Mouse (Mus musculus): ENCODE data around the gene Alpl. TPM values are rescaled to one million over a fixed set of nuclear protein-coding genes. Genes with fewer than 3 reads are reported as not detected.

Gene Alpl
- 1 to 10 TPM; 6.2 to 7.4 TPM for total RNA-seq (2021)

DNA sequence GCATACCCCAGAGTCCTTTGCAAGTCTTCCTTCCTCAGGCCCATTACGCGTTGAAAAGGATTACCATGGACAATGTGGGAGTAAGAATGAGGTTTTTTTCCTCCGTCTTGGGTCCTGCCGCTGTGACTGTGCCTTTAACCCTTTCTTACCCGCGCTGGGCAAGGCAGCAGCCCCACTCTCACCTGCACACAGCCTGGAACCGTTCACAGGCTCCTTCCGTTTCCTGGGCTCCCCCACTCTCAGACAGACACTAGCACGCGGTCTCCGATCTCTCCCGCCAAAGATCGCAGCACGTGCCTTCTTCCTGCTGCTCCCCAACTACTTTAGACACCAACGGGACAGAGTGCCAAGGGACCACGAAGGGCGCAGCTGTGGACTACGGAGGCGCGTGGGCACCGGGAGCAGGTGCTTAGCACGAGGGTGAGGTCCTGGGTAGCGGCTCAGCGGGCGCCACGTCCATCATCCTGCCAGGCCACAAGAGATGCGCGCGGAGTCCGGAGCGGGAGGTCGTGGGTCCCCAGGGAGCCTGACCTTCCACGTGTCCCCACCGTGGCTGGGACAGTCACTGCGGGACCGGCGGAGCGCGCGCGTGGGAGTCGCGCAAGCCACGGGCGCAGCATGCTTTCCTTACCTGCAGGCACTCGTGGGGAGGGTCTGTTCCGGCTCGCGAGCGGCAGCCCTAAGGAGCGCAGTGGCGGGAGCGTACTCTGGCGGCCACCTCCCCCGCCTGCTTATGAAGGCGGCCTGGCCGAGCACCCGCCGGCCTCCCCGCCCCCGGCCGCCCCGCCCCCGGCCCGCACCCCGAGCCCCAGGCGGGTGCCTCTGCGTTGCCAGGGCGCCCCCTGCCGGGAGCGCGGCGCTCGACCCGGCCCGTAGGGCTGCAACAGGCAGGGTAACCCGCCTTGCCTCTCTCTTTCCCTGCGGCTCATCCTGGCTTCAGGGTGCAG lies at the start of gene Alpl:
Alpl (minus strand) TSS at position 774 of the 947 bp plus-strand sequence.
- peak; percentile 34 to 40 for DNase-seq (ENCODE audit: low spot score in 2 of 2)
- intact Hi-C loops (cut with DNase I): loop anchor here (2.0 to 5.0 kb wide), 2 partner anchors 36 to 63 kb away; no protein-coding TSS in a partner anchor

DNA sequence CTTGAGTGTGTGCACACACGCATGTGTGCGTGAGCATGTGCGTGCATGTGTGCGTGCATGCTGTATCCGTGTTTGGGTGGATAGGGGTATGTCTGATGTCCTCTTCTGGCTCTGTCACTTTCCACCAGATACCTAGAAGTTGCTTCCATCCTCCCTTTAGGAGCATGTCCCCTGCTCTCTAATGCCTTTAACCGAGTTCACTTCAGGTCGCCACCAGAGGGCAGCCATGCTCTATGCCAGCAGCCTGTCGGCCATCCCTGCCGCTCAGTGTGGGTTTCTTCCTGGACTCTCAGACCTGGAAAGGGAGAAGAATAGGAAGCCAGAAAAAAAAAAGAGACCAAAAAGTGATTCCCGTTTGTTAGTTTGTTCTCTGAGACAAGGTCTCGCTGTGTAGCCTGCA lies 48.5 kb upstream of the Alpl start:
- DNase-seq (ENCODE audit: low spot score in 2 of 2): peak; percentile 54 to 63
- intact Hi-C loops (cut with DNase I): loop anchor here (1.0 to 10.0 kb wide), 2 partner anchors 110 to 260 kb away; no protein-coding TSS in a partner anchor

DNA sequence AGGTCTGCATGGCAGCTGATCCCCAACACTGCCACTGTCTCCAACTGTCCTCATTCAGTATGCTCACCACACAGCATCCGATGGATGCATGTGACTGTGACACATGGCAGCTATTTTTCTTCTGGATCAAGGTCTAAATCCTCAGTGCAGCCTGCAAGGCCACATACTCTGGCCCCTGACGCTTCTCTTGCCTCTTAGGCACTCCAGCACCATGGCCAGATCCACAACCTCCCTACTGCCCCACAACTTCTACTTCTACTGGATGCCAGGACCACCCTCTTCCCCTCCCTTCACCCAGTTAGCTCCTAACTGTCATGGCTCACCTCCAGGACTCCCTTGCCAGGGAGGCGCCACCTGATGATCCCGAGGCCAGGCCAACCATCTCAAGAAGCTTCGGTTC lies 43.3 kb upstream of the Alpl start:
- intact Hi-C loops (cut with DNase I): no loop called here
- no peak for DNase-seq (ENCODE audit: low spot score in 2 of 2)

DNA sequence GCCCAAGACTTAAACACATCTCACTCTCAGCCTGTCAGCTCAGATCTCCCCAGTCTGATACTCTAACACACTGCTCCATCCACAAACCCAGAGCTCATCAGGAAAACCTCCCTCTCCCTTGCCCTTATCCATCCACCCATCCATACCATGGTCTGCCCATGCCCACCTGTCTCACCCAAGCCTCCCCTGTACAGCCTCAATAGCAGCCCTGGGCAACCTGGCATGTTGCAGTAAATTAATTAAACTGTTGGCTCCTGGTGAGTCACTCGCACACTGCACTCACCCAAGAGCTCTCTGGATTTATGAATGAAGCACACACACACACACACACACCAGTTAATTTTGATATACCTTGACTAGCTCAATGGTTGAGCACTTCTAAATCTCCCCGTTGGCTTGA lies 42.6 kb upstream of the Alpl start:
- intact Hi-C loops (cut with DNase I): no loop called here
- no peak for DNase-seq (ENCODE audit: low spot score in 2 of 2)

DNA sequence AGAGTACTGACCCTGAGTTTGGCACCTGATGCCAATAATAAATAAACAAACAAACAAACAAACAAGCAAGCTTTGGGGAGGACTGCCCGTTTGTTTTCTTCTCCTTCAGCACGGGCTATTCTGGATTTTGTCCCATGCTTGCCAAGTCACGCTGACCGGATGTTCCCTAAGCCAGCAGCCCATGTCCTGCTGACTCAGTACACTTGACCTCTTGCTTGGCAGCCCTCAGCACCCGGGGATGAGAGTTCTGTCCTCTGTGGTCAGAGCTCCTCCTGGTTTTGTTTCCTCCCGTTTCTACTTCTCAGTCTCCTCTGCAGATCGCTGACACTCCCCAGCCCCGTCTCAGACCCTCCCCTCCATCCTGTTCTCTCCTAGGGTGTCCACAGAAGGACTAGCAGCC lies 41.6 kb upstream of the Alpl start:
- intact Hi-C loops (cut with DNase I): loop anchor here (2.0 kb wide), 1 partner anchor 107 kb away; no protein-coding TSS in a partner anchor

DNA sequence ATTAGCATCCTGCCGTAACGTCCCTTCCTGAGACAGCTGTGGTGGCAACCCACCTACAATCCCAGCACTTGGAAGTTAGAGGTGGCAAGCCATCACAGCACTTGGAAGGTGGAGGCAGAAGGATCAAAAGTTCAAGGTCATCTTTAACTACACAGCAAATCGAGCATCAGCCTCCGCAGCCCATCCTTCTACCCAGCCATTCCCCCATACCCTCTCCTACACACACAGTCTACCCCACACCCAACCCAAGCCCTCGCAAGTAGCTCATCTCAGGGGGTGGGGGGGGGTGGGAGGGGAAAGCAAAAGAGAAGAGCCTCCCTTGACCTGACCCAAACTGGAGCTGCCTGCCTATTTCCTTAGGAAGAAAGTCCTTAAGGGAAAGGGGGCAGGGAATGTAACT lies 40.6 kb upstream of the Alpl start:
- intact Hi-C loops (cut with DNase I): loop anchor here (2.0 kb wide), 1 partner anchor 106 kb away; no protein-coding TSS in a partner anchor

More for the DNA sequence above, 41.6 kb upstream of the Alpl start:
- DNase-seq (ENCODE audit: low spot score in 2 of 2): no peak

DNA sequence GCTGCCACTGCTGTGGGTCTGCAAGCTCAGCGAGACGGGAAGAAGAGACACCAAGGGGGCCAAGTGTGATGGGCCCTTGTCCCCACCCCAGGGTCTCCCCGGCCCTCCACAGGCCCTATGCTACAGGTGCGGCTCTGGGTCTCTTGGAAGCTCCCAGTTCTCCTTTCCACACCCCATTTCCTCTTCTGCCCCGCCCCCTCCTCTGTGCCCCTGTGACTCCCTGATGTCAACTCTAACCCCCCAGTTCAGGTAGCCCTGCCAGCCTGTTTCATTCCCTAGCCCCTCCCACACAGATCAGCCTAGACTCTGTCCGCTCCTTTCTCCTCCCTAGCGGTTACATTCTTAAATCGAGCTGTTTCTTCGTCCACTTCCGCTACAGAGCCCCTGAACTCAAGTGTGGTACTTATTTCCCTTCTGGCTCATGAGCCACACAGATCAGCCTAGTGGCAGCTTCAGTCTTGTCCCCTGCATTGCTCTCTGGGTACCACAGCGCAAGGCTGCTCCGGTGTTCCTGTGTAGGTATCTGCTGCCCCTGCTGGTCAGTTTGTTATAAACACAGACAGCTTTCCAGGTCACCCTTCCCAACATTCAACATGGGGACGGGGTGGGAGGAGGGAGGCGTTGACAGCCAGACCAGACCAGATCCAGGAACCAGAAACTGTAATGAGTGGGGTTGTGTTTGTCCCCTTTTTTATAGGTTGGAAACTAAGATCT lies 39.6 kb upstream of the Alpl start:
- peak; percentile 77 for DNase-seq (ENCODE audit: low spot score in 2 of 2)
- intact Hi-C loops (cut with DNase I): loop anchor here (2.0 kb wide), 1 partner anchor 105 kb away; no protein-coding TSS in a partner anchor

More for the DNA sequence above, 40.6 kb upstream of the Alpl start:
- no peak for DNase-seq (ENCODE audit: low spot score in 2 of 2)

DNA sequence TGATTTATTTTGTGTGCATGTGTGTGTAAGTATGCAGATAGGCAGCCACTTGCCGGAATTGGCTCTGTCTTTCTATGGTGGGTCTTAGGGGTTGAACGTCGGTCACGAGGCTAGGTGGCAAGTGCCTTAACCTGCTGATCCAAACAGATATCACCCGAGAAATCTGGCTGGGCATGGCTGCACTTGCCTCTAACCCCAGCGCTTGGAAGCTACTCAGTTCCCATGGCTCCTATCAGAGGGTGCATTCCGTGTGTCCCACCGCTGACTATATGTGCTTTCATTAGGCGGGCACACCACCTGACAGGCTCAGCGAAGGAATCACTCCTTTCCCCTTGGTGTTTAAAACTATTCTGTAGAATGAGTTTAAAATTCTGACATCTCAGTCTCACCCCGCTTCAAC lies 35.4 kb upstream of the Alpl start:
- intact Hi-C loops (cut with DNase I): loop anchor here (5.0 kb wide), 1 partner anchor 34 kb away; the partner anchor contains the start of gene Alpl
- DNase-seq (ENCODE audit: low spot score in 2 of 2): no peak

DNA sequence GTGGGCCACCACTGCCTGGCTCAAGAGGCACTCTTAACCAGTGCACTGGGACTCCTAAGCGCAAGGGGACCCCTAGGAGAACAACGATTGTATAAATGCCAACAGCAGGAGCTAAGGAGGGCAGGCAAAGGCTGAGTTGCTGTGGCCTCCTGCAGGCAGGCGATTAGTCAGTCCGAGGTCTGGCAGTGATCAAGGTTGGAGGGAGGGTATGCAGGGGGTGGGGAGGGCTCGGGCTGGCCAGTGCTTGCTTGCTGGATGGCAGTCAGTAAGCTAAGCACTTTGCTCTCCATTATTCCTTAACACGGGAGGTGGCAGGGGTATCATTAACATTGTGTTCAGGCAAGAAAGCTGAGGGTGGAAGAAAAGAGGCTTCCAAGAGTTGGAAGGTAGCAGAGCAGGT lies 34.2 kb upstream of the Alpl start:
- DNase-seq (ENCODE audit: low spot score in 2 of 2): no peak
- intact Hi-C loops (cut with DNase I): loop anchor here (5.0 kb wide), 1 partner anchor 33 kb away; the partner anchor contains the start of gene Alpl

DNA sequence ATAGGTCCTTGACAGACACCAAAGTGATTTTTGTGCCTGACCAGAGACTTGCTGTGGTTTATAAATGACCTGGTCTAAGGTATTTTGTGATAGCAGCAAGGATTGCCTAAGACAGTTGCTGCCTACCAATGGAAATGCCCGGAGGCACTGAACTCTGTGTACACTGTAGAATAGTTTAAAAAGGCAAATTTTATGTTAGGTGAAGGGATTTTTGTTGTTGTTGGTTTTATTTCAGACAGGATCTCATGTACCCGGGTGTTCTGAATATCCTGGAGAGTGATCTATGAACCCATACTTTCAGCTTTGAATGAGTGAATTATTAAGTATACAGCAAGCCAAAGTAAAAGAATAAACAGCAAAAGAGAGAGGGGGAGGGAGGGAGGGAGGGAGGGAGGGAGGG lies 28.7 kb upstream of the Alpl start:
- intact Hi-C loops (cut with DNase I): no loop called here
- no peak for DNase-seq (ENCODE audit: low spot score in 2 of 2)

DNA sequence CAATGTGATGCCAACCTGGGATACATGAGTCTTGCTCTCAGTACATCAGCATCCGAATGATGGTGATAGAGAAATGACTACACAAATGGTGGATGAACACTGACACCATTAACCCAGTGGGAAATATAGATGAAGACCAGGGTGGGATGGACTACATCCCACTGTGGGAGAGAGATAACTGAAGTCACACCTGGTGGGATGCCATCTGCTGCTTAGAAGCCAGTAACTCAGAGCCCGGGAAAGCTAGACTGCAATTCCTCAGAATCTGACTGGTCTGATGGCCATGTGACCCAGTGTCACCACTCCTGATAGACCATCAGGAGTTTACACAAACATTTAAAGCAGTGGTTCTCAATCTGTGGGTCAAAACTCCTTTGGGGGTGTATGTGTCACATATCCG lies 27.4 kb upstream of the Alpl start:
- intact Hi-C loops (cut with DNase I): no loop called here

DNA sequence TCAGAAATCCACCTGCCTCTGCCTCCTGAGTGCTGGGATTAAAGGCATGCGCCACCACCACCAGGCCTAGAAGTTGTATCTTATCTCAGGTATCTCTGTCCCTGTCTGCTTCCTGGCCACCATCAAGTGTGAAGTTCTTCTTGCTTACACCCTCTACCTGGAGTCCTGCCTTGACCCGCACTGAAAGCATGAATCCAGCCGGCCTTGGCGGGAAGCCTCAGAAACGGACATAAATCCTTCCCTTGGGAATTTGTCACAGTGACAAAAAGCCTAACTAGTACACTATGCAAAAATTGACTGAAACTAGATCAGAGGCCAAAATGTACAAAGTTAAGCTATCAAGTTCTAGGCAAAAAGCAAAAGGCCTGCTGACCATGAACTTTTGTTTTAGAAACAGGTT lies 26.4 kb upstream of the Alpl start:
- intact Hi-C loops (cut with DNase I): no loop called here

More for the DNA sequence above, 27.4 kb upstream of the Alpl start:
- DNase-seq (ENCODE audit: low spot score in 2 of 2): no peak

DNA sequence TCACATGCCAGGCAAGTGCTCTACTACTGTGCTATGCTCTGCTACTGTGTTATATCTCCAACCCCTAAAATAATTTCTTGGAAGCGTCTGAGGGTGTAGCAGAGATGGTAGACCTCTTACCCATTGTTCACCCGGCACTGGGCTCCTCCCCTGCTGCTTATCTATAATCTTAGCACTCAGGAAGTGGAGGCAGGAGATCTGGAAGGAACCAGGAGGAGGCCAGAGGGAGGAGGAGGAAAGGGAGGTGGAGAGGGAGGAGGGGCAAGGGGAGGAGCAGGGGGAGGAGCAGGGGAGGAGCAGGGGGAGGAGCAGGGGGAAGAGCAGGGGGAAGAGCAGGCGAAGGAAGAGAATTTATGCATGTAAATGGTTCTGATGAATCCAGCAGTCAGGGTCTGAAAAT lies 24.5 kb upstream of the Alpl start:
- intact Hi-C loops (cut with DNase I): no loop called here
- no peak for DNase-seq (ENCODE audit: low spot score in 2 of 2)

More for the DNA sequence above, 26.4 kb upstream of the Alpl start:
- DNase-seq (ENCODE audit: low spot score in 2 of 2): no peak

DNA sequence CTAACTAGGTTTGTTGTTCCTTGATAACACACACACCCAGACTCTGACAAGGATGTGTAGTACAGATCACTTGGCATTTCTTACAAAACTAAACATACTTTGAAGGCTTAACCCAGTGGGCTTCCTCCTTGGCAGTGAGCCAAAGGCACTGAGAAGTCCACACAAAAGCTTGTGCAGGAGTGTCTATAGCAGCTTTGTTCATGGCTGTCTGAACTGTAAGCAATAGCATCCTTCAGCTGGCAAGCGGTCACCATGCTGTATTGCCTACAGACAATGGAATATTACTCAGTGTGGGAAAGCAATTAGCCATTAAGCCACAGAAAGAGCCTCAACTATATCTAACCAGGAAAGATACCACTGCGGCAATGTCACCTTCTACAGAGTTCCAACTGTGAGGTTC lies 23.3 kb upstream of the Alpl start:
- DNase-seq (ENCODE audit: low spot score in 2 of 2): no peak
- intact Hi-C loops (cut with DNase I): no loop called here

DNA sequence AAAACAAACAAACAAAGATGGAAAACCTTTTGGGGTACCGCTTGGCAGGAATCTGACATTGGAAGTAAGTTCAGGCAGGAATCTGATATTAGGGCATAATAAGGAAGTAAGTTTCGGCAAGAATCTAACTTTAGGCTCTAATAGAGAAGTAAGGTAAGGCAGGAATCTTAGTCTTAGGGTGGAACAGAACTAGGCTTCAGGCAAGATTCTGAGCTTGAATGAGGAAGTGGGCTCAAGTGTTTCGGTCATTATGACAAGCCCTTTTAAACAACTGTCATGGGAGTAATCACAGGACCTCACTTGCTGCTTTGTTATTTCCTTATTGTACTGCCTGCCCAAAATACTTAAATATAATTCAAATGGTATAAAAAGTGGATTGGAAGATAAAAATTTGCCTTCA lies 22.2 kb upstream of the Alpl start:
- intact Hi-C loops (cut with DNase I): no loop called here
- no peak for DNase-seq (ENCODE audit: low spot score in 2 of 2)

DNA sequence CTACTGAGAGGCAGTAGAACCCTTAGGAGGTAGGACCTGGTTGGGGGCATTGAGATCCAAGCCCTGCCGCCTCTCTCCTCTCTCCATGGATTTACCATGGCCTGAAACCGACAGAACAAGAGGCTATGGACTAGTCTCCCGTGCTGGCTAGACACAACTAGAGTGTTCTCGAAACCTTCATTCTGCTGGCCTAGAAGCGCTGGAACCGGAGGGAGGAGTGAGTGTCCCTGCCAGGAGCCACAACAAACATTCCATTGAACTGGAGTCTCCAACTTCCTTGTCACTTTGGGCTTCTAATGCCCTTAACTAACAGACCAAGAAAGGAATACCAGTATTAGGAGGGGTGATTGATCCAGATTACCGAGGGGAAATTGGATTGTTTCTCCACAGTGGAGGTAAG lies 20.0 kb upstream of the Alpl start:
- no peak for DNase-seq (ENCODE audit: low spot score in 2 of 2)
- intact Hi-C loops (cut with DNase I): no loop called here

DNA sequence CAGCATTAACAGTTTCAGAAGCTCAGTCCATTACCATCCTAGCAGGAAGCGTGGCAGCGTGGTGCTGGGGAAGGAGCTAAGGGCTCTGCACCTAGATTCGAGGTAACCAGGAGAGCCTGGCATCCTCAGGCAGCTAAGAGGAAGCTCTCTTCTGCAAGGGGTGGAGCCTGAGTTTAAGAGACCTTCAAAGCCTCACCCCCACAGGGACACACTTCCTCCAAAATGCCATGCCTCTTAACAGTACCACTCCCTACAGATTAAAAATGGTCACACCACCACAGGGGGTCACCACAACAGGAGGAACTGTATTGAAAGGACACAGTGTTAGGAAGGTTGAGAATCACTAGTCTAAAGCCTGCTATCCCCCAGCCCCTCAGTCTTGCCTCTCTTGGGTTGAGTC lies 19.3 kb upstream of the Alpl start:
- DNase-seq (ENCODE audit: low spot score in 2 of 2): no peak
- intact Hi-C loops (cut with DNase I): no loop called here

DNA sequence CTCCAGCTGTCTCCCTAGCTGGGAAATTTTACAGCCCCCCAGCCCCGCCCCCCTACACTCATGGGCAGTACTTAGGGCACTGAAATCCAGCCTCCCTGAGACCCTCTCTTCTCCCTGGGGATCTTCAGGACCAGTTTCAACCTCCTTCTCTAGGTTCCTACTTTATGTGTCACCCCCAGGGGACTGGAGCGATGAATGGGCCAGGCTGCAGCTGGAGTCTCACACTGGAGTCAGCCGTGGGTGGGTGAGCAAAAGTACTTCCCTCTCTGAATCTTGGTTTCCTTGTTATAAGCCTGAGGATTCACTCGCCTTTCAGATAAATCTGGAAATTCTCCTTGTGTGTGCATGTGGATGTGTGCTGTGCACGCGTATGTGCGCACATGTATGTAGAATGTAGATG lies 18.0 kb upstream of the Alpl start:
- no peak for DNase-seq (ENCODE audit: low spot score in 2 of 2)
- intact Hi-C loops (cut with DNase I): no loop called here

DNA sequence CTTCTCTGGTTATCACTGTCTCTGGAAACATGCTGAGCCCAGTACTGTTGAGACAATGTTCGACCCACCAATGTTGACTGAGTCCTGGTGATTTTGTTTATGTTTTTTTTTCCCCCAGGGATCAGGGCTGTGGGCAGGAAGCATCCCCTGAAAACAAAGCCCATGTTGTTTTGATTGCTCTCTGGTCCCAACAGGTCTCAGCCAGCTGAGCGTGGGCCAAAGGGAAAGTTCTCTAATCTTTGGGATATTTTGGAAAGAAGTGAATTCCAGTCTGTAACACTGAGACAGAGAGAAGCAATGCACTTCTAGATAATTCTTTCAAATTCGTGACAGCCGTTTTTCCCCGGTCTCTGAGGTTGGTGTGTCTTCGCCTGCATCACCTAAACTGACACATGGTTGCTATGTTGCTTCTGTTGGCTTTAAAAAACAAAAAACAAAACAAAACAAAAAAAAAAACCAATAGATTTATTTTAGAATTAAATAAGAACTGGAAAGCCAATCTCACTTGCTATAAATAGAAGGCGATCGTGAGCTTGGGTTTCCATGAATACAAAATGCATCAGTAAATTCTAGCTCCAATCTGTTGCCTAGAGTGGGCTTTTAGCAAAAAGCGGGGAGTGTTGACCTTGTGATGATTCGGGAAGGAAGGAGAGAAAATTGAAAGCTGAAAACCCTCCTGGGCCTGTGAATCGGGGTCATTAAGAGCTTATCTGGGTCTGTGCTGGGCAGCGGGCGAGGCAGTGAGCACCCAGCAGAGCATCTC lies 16.9 kb upstream of the Alpl start:
- no peak for DNase-seq (ENCODE audit: low spot score in 2 of 2)
- intact Hi-C loops (cut with DNase I): no loop called here

DNA sequence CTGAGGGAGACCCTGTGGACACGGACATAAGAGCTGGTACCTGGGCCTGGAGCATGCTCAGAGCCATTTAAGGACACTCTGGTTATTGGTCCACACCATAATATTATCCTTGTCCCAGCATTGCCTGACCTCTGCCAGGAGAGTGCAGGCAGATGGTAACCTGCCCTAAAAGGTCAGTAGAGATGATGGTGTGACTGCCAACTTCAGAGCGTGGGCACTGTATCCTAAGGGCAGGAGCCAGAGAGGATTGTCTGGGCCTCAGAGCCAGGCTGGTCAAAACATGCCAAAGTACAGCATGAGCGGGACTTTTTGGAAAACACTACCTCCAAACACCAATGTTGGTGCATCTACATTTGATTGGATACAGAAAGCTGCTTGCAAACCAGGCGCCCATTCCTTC lies 13.8 kb upstream of the Alpl start:
- intact Hi-C loops (cut with DNase I): no loop called here
- no peak for DNase-seq (ENCODE audit: low spot score in 2 of 2)

Data from left cerebral cortex, postnatal 36 days (tissue).